Mouse (Mus musculus) hematopoietic stem cell, adult 5-6 weeks (primary cell): ENCODE measurements around the gene Ifne. TPM values are rescaled to one million over a fixed set of nuclear protein-coding genes. Genes with fewer than 3 reads are reported as not detected.
"Not testable (repeated sequence)": the region's sequence is repeated elsewhere in the genome, so short reads cannot be mapped to it uniquely, and the experiment has no call there.

Experiments
- ATAC-seq, 2 experiments: fragments of 125-278 bp in 1 of 2; replicated peaks in 1 of 2; 2 replicates each; pipeline ENCODE4 v1.8.0; 2016 to 2017; ENCODE audit warnings: inconsistent platforms in 2 of 2, mild to moderate bottlenecking in 2 of 2, moderate number of reproducible peaks in 2 of 2, low read depth in 1 of 2, moderate TSS enrichment in 1 of 2; ENCODE audit not compliant: low FRiP score in 2 of 2, poor library complexity in 2 of 2, severe bottlenecking in 2 of 2, insufficient read depth in 1 of 2, low TSS enrichment in 1 of 2
- total RNA-seq: library from RNA; stranded (forward); fragments of 172-1452, 232-1000 nt; gene quantifications from 2 replicates; pipeline ENCODE4 v1.2.3, GENCODE M21; 2017

Gene Ifne
- total RNA-seq, 1 experiment from 2014 or later, result not detected

- ATAC-seq, result no peak
These were observed 3.5 kb downstream of the Ifne start for GRCm38 (mm10) chr4:88876520-88876919.

- no peak for ATAC-seq
These were observed 4.4 kb downstream of the Ifne start for GRCm38 (mm10) chr4:88875435-88876095.

- 0 out of 4 replicates have a peak, but pooled peaks of 1 of the 2 experiments have one; percentile 30 for ATAC-seq
These were observed 7.3 kb downstream of the Ifne start for GRCm38 (mm10) chr4:88872691-88873090.

GRCm38 (mm10) chr4:88867926-88868911 is 11.8 kb downstream of the Ifne start:
- ATAC-seq, result peak; percentile 28 to 45

GRCm38 (mm10) chr4:88867366-88867925 is 12.6 kb downstream of the Ifne start:
- ATAC-seq, result peak; percentile 72 to 82

- ATAC-seq, result peak; percentile 12 to 20
These were observed 14.9 kb downstream of the Ifne start for GRCm38 (mm10) chr4:88865011-88865569.

GRCm38 (mm10) chr4:88864599-88864998 is 15.4 kb downstream of the Ifne start:
- ATAC-seq, result peak; percentile 82 to 87

- ATAC-seq, result no peak
These were observed 16.7 kb downstream of the Ifne start for GRCm38 (mm10) chr4:88863309-88863708.

- peak; percentile 17 to 21; a peak in 2 of 4 replicates for ATAC-seq
These were observed 20.8 kb downstream of the Ifne start for GRCm38 (mm10) chr4:88859214-88859613.

GRCm38 (mm10) chr4:88851026-88851763 is 28.8 kb downstream of the Ifne start:
- no peak for ATAC-seq

GRCm38 (mm10) chr4:88849698-88850097 is 30.3 kb downstream of the Ifne start, which contains the start of gene Ifna1:
Gene Ifna1 (plus strand): TSS chr4:88850087.
- peak in 1 of 2 experiments; percentile 46; a peak in 1 of 4 replicates for ATAC-seq

GRCm38 (mm10) chr4:88845334-88845733 is 34.7 kb downstream of the Ifne start:
- no peak for ATAC-seq

GRCm38 (mm10) chr4:88841438-88841911 is 38.5 kb downstream of the Ifne start, which contains the start of gene Ifna4:
Gene Ifna4 (plus strand): TSS chr4:88841861.
- ATAC-seq, result no peak

- no peak for ATAC-seq
These were observed 39.9 kb downstream of the Ifne start for GRCm38 (mm10) chr4:88840058-88840457.

GRCm38 (mm10) chr4:88838828-88839227 is 41.2 kb downstream of the Ifne start:
- no peak for ATAC-seq

GRCm38 (mm10) chr4:88835225-88835624 is 44.8 kb downstream of the Ifne start, which contains the start of gene Ifna5:
Gene Ifna5 (plus strand): TSS chr4:88835525.
- not testable (repeated sequence) for ATAC-seq

- no peak for ATAC-seq
These were observed 49.5 kb downstream of the Ifne start for GRCm38 (mm10) chr4:88830523-88830922.
